Comparison of ENCODE assay signal across 7 mouse cellular contexts in the genomic region with DNA sequence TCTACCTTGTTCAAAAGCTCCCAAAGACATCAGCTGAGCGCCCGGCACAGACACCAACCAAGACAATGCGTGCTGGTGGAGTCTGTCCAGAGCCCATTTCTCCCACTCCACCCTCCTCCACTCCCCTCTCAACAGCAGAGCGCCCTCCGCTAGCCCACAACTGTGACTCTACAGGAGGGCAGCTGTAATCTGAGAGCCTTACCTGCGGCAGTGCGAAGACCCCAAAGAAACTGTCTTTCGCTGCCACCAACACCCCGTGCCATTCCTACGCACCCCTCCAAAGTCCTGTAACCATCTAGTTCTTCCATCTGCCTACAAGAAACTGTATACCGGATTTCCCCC. TPM values are rescaled to one million over a fixed set of nuclear protein-coding genes. Genes with fewer than 3 reads are reported as not detected.
DNase-seq lines count a peak whose midpoint lies in the region; ATAC-seq and TF ChIP-seq lines count a peak whose summit lies in the region.

Gene 1110004F10Rik (plus strand): TSS at position 202 of the 342 bp plus-strand sequence.

- H3K36me3 ChIP-seq in thymus, adult 2 months (ENCODE audit: control insufficient read depth, insufficient read depth, low read length), result no peaks in the 10 kb centered on the region
- H3K36me3 ChIP-seq in intestine, postnatal 0 days (ENCODE audit: control insufficient read depth, insufficient read depth), result no peaks in the 10 kb centered on the region

- WGBS in thymus, adult 2 months, result 8% methylated on average over 11 of the region's 11 CpGs
- WGBS in intestine, postnatal 0 days, result 2% methylated on average over 11 of the region's 11 CpGs

- H3K4me2 ChIP-seq in intestine, postnatal 0 days (replicated peaks; ENCODE audit: low read depth), result peak within 1 kb of the TSS; percentile 98

- no peak for TF ChIP-seq POLR2A in thymus, adult 2 months (IDR thresholded peaks at IDR 0.05; ENCODE audit: control insufficient read depth, extremely low read depth, insufficient read depth, low read length, poor library complexity)

- H3K4me1 ChIP-seq in thymus, adult 2 months (replicated peaks; ENCODE audit: control insufficient read depth, insufficient read depth, low read length), result peaks cover 4% of the 10 kb centered on the region
- peaks cover 8% of the 10 kb centered on the region for H3K4me1 ChIP-seq in intestine, postnatal 0 days (replicated peaks; ENCODE audit: control insufficient read depth, insufficient read depth, low read length)

- no peaks in the 10 kb centered on the region for H3K9me3 ChIP-seq in intestine, postnatal 0 days (ENCODE audit: control insufficient read depth)

- TF ChIP-seq CTCF in thymus, adult 2 months (IDR thresholded peaks at IDR 0.05; ENCODE audit: borderline replicate concordance, control insufficient read depth, extremely low read depth, insufficient read depth, low read length, poor library complexity), result no peak
- no peak for TF ChIP-seq CTCF in intestine, postnatal 0 days (IDR thresholded peaks at IDR 0.05; ENCODE audit: low read depth)

- ATAC-seq in common myeloid progenitor, adult 5-6 weeks (replicated peaks; ENCODE audit: low read depth, poor library complexity, severe bottlenecking), result 0 out of 2 replicates have a peak, but pooled peaks have one; percentile 6
- ATAC-seq in granulocyte monocyte progenitor cell, adult 5-6 weeks (replicated peaks; ENCODE audit: poor library complexity, severe bottlenecking), result no peak
- ATAC-seq in intestine, postnatal 0 days, result no peak

- no peak for DNase-seq in thymus, adult 2 months
- no peak for DNase-seq in thymus, postnatal 25 days
- peak; percentile 6 for DNase-seq in lung, postnatal 10 days
- no peak for DNase-seq in c-Kit-positive CD71-positive TER-119-positive erythroid progenitor cells, embryonic 14.5 days (ENCODE audit: low spot score)

- peak within 1 kb of the TSS; percentile 41 for H3K4me3 ChIP-seq in thymus, adult 2 months (ENCODE audit: control insufficient read depth, insufficient read depth, low read length)
- H3K4me3 ChIP-seq in intestine, postnatal 0 days (ENCODE audit: low read depth, low read length), result peak within 1 kb of the TSS; percentile 54

- H3K9ac ChIP-seq in intestine, postnatal 0 days (ENCODE audit: low read depth, low read length), result no peak within 1 kb of the TSS

- H3K27me3 ChIP-seq in thymus, adult 2 months (ENCODE audit: control insufficient read depth, insufficient read depth, low read length), result peaks cover 19% of the 10 kb centered on the region
- H3K27me3 ChIP-seq in intestine, postnatal 0 days (replicated peaks; ENCODE audit: control insufficient read depth, insufficient read depth, low read length), result peaks cover 42% of the 10 kb centered on the region

- H3K27ac ChIP-seq in thymus, adult 2 months (ENCODE audit: control insufficient read depth, insufficient read depth, low read length), result no peak within 1 kb of the TSS
- no peak within 1 kb of the TSS for H3K27ac ChIP-seq in intestine, postnatal 0 days (ENCODE audit: low read depth, low read length)

RNA-seq across cellular contexts. Expression of gene 1110004F10Rik, which starts in this region (rescaled TPM):
- 58.5 and 61.4 TPM in 2 replicates for polyA plus RNA-seq in thymus, adult 2 months (2012; rRNA removed)
- total RNA-seq in common myeloid progenitor, adult 5-6 weeks (2017), result 333 and 362 TPM in 2 replicates
- 102 and 146 TPM in 2 replicates for total RNA-seq in granulocyte monocyte progenitor cell, adult 5-6 weeks (2014; fragmentation: Nextera tagmentation)
- 215 and 273 TPM in 2 replicates for total RNA-seq in granulocyte monocyte progenitor cell, adult 5-6 weeks (2017)
- polyA plus RNA-seq in intestine, postnatal 0 days (2015; fragmentation: Nextera tagmentation; extraction: Ambion mirVana), result 117 and 120 TPM in 2 replicates
